ENCODE assay signal across 8 mouse cellular contexts in the genomic region with DNA sequence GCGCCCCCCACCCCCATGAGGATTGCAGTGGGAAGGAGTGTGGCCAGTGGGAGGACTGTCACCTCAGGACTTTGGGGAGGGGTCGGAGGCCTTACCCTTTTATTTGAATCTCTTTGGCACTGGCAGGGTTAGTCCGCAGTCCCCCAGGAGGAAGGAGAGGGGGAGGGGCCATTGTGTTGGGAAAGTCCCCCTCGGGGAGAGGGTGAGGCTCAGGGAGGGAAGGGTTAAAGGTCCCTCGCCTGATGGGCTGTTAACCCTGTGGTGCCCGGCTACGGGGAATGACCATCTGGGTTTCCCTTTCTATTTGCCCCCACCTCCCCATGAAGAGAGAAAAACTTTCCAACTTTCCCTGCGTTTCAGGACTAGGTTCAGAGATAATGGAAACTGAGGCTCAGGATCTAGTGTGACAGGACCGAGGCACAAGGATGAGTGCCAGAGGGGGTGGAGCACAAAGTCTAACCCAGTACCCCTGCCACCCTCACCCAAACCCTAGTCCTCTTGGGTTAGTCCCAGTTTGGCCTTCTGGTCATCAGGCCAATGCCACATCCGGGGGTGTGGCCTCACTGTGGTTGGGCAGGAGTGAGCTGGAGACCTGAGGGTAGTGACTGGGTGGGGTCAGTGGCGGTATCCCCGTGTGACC. TPM values are rescaled to one million over a fixed set of nuclear protein-coding genes. Genes with fewer than 3 reads are reported as not detected.
A peak's percentile ranks its signal among the peaks of the same experiment; 100 is the strongest.
DNase-seq lines count a peak whose midpoint lies in the region; ATAC-seq lines count a peak whose summit lies in the region.

No protein-coding gene starts in this region.

- peak overlapping the region; percentile 94 for H3K27ac ChIP-seq in brown adipose tissue, adult 24 weeks (replicated peaks; ENCODE audit: low read depth, low read length)
- H3K27ac ChIP-seq in forebrain, embryonic 12.5 days: peak overlapping the region; percentile 94
- H3K27ac ChIP-seq in limb, embryonic 11.5 days (replicated peaks; ENCODE audit: low read depth, low read length): peak overlapping the region; percentile 74
- peak overlapping the region; percentile 92 for H3K27ac ChIP-seq in midbrain, embryonic 12.5 days (replicated peaks)

- H3K4me2 ChIP-seq in forebrain, embryonic 12.5 days: peak overlapping the region; percentile 93
- peak overlapping the region; percentile 98 for H3K4me2 ChIP-seq in limb, embryonic 11.5 days (ENCODE audit: low read depth, severe bottlenecking)
- H3K4me2 ChIP-seq in midbrain, embryonic 12.5 days (replicated peaks): peak overlapping the region; percentile 96

- ATAC-seq in CD4-positive, CD25-positive, alpha-beta regulatory T cell, adult 4 months: no peak
- ATAC-seq in forebrain, embryonic 12.5 days (ENCODE audit: low FRiP score): peak; percentile 13; the same call in 1 of the 2 replicates
- ATAC-seq in limb, embryonic 11.5 days (ENCODE audit: insufficient number of reproducible peaks, low FRiP score, low TSS enrichment, low read depth): peak; percentile 19; the same call in 1 of the 2 replicates
- ATAC-seq in midbrain, embryonic 12.5 days (ENCODE audit: low FRiP score, low read depth): peak; percentile 8; the same call in 1 of the 2 replicates

- peaks cover 4% of the 10 kb centered on the region; the same call in 1 of the 2 replicates for H3K4me1 ChIP-seq in brown adipose tissue, adult 24 weeks (ENCODE audit: control insufficient read depth, insufficient read depth, insufficient read length, low read length)
- peaks cover 60% of the 10 kb centered on the region for H3K4me1 ChIP-seq in forebrain, embryonic 12.5 days
- H3K4me1 ChIP-seq in limb, embryonic 11.5 days (ENCODE audit: control insufficient read depth, insufficient read depth, low read length): peaks cover 34% of the 10 kb centered on the region
- peaks cover 50% of the 10 kb centered on the region for H3K4me1 ChIP-seq in midbrain, embryonic 12.5 days

- peaks cover 8% of the 10 kb centered on the region; the same call in 1 of the 2 replicates for H3K36me3 ChIP-seq in forebrain, embryonic 12.5 days (replicated peaks)
- no peaks in the 10 kb centered on the region for H3K36me3 ChIP-seq in limb, embryonic 11.5 days (ENCODE audit: control insufficient read depth, insufficient read depth, low read length)
- H3K36me3 ChIP-seq in midbrain, embryonic 12.5 days: no peaks in the 10 kb centered on the region

- intact Hi-C loops in heart, postnatal 36 days (cut with DNase I): loop anchor here (1.0 kb wide), 1 partner anchor 88 kb away; a partner anchor contains a TSS

- no peaks in the 10 kb centered on the region for H3K9me3 ChIP-seq in forebrain, embryonic 12.5 days
- no peaks in the 10 kb centered on the region; the same call in 1 of the 2 replicates for H3K9me3 ChIP-seq in limb, embryonic 11.5 days (ENCODE audit: control insufficient read depth, low read length)
- no peaks in the 10 kb centered on the region for H3K9me3 ChIP-seq in midbrain, embryonic 12.5 days

- peaks cover 24% of the 10 kb centered on the region for H3K27me3 ChIP-seq in forebrain, embryonic 12.5 days
- H3K27me3 ChIP-seq in limb, embryonic 11.5 days (ENCODE audit: control insufficient read depth, insufficient read depth, low read length): no peaks in the 10 kb centered on the region
- peaks cover 36% of the 10 kb centered on the region for H3K27me3 ChIP-seq in midbrain, embryonic 12.5 days

- peak overlapping the region; percentile 61 for H3K4me3 ChIP-seq in brown adipose tissue, adult 24 weeks (ENCODE audit: insufficient read depth, low read depth, low read length)
- H3K4me3 ChIP-seq in forebrain, embryonic 12.5 days (replicated peaks): peak overlapping the region; percentile 58
- peak overlapping the region; percentile 69 for H3K4me3 ChIP-seq in limb, embryonic 11.5 days (ENCODE audit: low read depth, low read length)
- H3K4me3 ChIP-seq in midbrain, embryonic 12.5 days: peak overlapping the region; percentile 71

- peak; percentile 71 for DNase-seq in CD4-positive, CD25-positive, alpha-beta regulatory T cell, adult 2 months (ENCODE audit: low read depth, low spot score)
- DNase-seq in heart, postnatal 36 days: peak; percentile 77 to 80
- DNase-seq in limb, embryonic 11.5 days (ENCODE audit: low spot score): peak; percentile 85
- peak; percentile 65 to 80 for DNase-seq in spleen, postnatal 4 days (ENCODE audit: low spot score in 2 of 2)

- 0% methylated on average over 12 of the region's 12 CpGs for WGBS in forebrain, embryonic 12.5 days
- 0% methylated on average over 12 of the region's 12 CpGs for WGBS in limb, embryonic 11.5 days
- 0% methylated on average over 12 of the region's 12 CpGs for WGBS in midbrain, embryonic 12.5 days

- peak overlapping the region; percentile 82 for H3K9ac ChIP-seq in forebrain, embryonic 12.5 days
- H3K9ac ChIP-seq in limb, embryonic 11.5 days (ENCODE audit: low read length): peak overlapping the region; percentile 89
- peak overlapping the region; percentile 90 for H3K9ac ChIP-seq in midbrain, embryonic 12.5 days (replicated peaks)

RNA-seq across cellular contexts. Expression of a gene that starts 4.6 kb away (rescaled TPM):
- polyA plus RNA-seq in CD4-positive, CD25-positive, alpha-beta regulatory T cell, adult 4 months (2017; shearing (Covaris generic)): 1 to 10 TPM in 1 of 2 experiments, not detected in 1; 1.2 TPM
- 5.0 and 10.8 TPM in 2 replicates for polyA plus RNA-seq in brown adipose tissue, adult 24 weeks (2012; ENCODE audit: insufficient read depth, insufficient read length, missing spikeins)
- 12.8 and 14.6 TPM in 2 replicates for polyA plus RNA-seq in forebrain, embryonic 12.5 days (2016; fragmentation: Nextera tagmentation; extraction: Ambion mirVana)
- 1 to 10 TPM; 3.1 to 5.0 TPM for total RNA-seq in heart, postnatal 36 days (2021)
- polyA plus RNA-seq in limb, embryonic 11.5 days (2014; fragmentation: Nextera tagmentation; extraction: Ambion mirVana): 5.0 and 6.8 TPM in 2 replicates
- polyA plus RNA-seq in midbrain, embryonic 12.5 days (2016; fragmentation: Nextera tagmentation; extraction: Ambion mirVana): 17.3 and 18.9 TPM in 2 replicates

RNA-seq across cellular contexts. Expression of a gene that starts 26.2 kb away (rescaled TPM):
- polyA plus RNA-seq in CD4-positive, CD25-positive, alpha-beta regulatory T cell, adult 4 months (2017; shearing (Covaris generic)): 10 to 100 TPM in 1 of 2 experiments, 1 to 10 TPM in 1; 7.6 to 13.1 TPM
- polyA plus RNA-seq in brown adipose tissue, adult 24 weeks (2012; ENCODE audit: insufficient read depth, insufficient read length, missing spikeins): 26.4 and 28.6 TPM in 2 replicates
- polyA plus RNA-seq in forebrain, embryonic 12.5 days (2016; fragmentation: Nextera tagmentation; extraction: Ambion mirVana): 42.3 and 44.6 TPM in 2 replicates
- total RNA-seq in heart, postnatal 36 days (2021): 10 to 100 TPM; 34.6 to 36.9 TPM
- polyA plus RNA-seq in limb, embryonic 11.5 days (2014; fragmentation: Nextera tagmentation; extraction: Ambion mirVana): 20.2 and 23.8 TPM in 2 replicates
- 43.2 and 48.8 TPM in 2 replicates for polyA plus RNA-seq in midbrain, embryonic 12.5 days (2016; fragmentation: Nextera tagmentation; extraction: Ambion mirVana)

RNA-seq across cellular contexts. Expression of a gene that starts 39.4 kb away (rescaled TPM):
- polyA plus RNA-seq in CD4-positive, CD25-positive, alpha-beta regulatory T cell, adult 4 months (2017; shearing (Covaris generic)): 1 to 10 TPM; 1.0 to 2.3 TPM
- polyA plus RNA-seq in brown adipose tissue, adult 24 weeks (2012; ENCODE audit: insufficient read depth, insufficient read length, missing spikeins): 16.0 and 17.2 TPM in 2 replicates
- 13.4 and 14.5 TPM in 2 replicates for polyA plus RNA-seq in forebrain, embryonic 12.5 days (2016; fragmentation: Nextera tagmentation; extraction: Ambion mirVana)
- total RNA-seq in heart, postnatal 36 days (2021): 10 to 100 TPM; 17.0 to 17.8 TPM
- polyA plus RNA-seq in limb, embryonic 11.5 days (2014; fragmentation: Nextera tagmentation; extraction: Ambion mirVana): 7.9 and 9.6 TPM in 2 replicates
- 20.5 and 20.6 TPM in 2 replicates for polyA plus RNA-seq in midbrain, embryonic 12.5 days (2016; fragmentation: Nextera tagmentation; extraction: Ambion mirVana)

RNA-seq across cellular contexts. Expression of a gene that starts 53.5 kb away (rescaled TPM):
- polyA plus RNA-seq in CD4-positive, CD25-positive, alpha-beta regulatory T cell, adult 4 months (2017; shearing (Covaris generic)): not detected
- polyA plus RNA-seq in brown adipose tissue, adult 24 weeks (2012; ENCODE audit: insufficient read depth, insufficient read length, missing spikeins): 3.6 and 5.2 TPM in 2 replicates
- polyA plus RNA-seq in forebrain, embryonic 12.5 days (2016; fragmentation: Nextera tagmentation; extraction: Ambion mirVana): 0.70 and 0.73 TPM in 2 replicates
- 1 to 10 TPM; 6.4 to 7.8 TPM for total RNA-seq in heart, postnatal 36 days (2021)
- polyA plus RNA-seq in limb, embryonic 11.5 days (2014; fragmentation: Nextera tagmentation; extraction: Ambion mirVana): 0.38 and 0.55 TPM in 2 replicates
- 1.3 and 1.5 TPM in 2 replicates for polyA plus RNA-seq in midbrain, embryonic 12.5 days (2016; fragmentation: Nextera tagmentation; extraction: Ambion mirVana)
